Mouse (Mus musculus): ENCODE results near the gene Hormad1.
"Not testable (repeated sequence)": the region's sequence is repeated elsewhere in the genome, so short reads cannot be mapped to it uniquely, and the experiment has no call there.

The Hormad1 gene

DNA sequence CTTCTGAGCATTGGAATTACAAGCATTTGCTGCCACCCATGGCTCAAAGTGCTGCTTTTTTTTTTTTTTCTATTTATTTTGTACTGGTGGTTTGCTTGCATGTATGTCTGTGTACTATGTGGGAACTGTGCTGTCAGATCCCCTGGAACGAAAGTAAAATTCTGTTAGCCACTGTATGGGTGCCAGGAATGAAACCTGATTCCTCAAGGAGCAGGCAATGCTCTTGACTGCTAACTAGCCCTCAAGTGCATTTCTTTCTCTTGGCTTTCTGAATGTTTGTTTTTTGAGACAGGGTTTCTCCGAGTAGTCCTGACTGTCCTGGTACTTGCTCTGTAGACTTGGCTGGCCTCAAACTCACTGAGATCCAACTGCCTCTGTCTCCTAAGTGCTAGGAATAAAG, 2.3 kb downstream of the Hormad1 start:
- no peak for DNase-seq (ENCODE audit: low spot score in 2 of 2)

DNA sequence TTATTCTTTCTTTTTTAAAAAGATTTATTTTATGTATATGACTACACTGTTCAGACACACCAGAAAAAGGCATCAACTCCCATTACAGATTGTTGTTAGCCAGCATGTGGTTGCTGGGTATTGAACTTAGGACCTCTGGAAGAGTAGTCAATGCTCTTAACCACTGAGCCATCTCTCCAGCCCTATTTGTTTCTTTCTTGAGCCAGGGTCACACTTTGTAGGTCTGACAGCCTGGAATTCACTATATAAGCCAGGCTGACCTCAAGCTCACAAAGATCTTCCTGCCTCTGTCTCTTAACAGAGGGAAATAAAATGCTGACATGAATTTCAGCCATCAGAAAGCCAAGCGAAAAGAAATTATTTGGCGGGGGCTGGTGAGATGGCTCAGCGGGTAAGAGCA, 10.1 kb downstream of the Hormad1 start:
- DNase-seq (ENCODE audit: low spot score in 2 of 2): no peak

DNA sequence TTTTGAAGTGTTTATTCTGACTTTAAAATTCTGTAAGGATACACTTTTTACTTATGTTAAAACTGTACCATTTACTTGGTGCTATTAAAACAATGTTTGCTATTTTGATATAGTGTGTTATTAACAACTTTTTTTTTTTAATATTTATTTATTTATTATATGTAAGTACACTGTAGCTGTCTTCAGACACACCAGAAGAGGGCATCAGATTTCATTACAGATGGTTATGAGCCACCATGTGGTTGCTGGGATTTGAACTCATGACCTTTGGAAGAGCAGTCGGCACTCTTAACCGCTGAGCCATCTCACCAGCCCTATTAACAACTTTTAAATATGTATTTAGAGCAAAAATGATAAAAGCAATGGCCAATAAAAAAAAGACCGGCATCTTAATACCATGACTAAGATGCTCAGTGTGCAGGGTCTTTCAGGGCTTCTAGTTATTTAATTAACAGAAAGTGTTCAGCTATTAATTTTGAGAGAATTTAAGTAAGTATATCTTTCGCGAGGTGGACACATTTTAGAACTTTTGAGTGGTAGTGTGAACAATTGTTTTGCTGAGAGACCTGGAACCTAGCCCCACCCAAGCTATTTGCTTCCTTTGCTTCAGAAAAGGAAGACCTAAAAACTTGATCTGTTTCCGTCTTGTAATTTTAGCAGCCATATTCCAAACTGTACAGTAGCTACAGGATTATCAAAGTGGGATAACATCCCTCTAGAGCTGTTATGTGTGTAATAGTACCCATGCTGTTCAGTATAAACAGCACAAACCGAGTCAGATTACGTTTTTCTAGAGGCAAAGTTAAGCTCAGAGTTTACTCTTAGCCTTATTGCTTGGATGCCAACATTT, 28.5 kb downstream of the Hormad1 start:
- no peak for DNase-seq (ENCODE audit: low spot score in 2 of 2)

DNA sequence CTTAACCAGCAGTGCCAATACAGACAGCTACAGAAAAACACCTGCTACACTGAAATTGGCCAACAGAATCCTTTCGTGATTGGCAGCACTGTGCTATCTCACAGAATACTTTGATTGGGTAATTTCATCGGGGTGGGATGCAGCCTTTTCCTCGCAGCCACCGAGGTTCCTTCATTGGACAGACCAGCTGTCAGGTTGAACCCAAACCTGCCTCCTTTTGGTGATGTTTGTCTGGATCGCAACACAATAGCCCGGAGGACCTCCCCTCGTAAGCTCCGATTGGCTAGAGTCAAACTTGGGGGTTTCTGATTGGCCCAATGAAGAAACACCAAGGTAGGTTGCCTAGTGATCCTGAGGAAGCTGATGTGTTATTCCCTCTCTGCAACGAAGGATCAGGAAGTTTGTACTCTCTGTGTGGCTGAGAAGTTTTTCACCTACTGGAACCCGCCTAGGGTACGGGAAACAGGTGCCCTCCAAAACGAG, 29.2 kb downstream of the Hormad1 start, which contains the start of gene Golph3l:
Gene Golph3l (plus strand): TSS at position 331 of the 483 bp plus-strand sequence.
- DNase-seq (ENCODE audit: low spot score in 2 of 2): peak; percentile 90 to 92

DNA sequence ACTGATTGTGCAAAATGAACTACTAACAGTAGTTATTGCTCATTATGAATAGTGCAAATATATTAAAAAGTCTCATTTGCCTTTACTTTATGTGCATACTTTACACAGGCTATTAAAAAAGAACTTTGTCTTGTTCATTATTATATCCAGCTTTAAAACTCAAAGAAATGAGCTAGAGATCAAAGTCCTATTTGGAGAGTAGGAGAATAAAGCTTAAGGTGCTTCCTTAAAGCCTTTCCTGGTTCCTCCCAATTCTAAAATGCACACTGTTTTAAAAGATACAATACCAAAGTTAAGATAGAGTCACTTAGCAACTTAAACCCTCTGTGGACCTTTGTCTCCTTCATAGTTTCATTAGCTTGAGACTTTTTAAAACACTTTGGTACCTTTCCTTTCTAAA, 39.3 kb downstream of the Hormad1 start:
- no peak for DNase-seq (ENCODE audit: low spot score in 2 of 2)

DNA sequence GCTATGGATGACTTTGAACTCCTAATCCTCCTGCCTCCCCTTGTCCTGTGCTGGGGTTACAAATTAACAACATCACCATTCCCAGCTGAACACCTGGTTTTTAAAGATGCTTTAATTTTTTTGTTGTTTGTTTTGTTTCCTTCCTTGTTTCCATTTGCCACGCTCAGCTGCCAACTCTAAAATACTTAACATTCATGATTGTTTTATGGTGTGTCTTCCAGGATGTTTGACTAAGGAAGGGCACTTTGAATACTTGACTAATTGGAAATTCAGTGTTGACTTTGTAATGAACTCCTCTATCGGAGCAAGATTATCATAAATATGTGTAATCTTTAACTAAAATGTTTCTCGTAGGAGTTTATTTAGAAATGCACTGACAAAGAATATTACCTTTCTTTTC, 41.8 kb downstream of the Hormad1 start:
- DNase-seq (ENCODE audit: low spot score in 2 of 2): no peak

DNA sequence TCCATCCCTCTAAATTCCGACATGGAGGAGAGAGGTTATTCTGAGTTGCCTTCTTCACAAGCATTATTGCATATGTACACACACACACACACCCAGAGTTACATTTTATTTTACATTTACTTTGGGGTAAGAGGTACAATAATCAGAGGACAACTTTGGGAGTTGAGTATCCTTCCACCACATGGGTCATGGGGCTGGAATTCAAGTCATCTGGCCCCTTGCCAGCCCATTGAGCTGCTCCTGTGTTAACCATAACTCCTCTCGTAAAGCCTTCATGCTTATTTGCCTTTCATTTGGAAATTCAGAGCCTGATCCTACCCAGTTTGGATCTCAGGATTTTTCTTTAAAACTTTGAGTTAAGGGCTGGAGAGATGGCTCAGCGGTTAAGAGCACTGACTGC, 46.6 kb downstream of the Hormad1 start:
- no peak for DNase-seq (ENCODE audit: low spot score in 2 of 2)

DNA sequence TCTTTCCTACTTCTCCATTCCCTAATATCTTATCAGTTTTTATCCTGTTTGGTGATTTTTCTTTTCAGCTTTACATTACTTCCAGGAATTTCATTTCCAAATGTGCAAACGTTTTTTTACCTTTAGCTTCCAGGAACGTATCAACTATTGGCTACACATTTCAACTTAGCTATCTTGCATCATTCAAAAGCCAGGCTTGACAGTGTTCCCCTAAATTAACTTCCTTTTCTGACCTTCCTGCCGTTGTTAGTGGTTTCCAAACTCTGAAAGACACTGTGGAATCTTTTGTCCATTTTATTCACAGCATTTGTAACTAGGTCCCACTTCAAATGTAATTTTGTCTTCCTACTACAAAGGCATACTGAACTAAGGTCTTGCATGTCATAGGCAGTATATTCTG, 49.7 kb downstream of the Hormad1 start:
- DNase-seq (ENCODE audit: low spot score in 2 of 2): no peak

DNA sequence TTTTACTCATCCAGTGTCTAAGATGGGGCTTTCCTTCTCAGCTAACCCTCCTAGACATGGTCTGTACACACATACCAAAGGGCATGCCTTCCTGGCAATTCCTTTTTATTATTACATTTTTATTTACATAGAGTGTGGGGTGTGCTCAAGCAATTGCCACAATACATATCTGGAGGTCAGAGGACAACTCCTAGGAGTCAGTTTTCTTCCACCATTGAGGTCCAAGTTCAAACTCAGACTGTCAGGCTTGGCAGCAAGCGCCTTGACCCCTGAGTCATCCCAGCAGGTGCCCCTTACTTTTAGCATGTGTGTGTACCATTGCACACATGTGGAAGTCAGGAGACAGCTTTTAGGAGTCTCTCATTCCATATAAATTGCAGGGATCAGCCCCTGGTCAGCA, 54.5 kb downstream of the Hormad1 start:
- no peak for DNase-seq (ENCODE audit: low spot score in 2 of 2)

DNA sequence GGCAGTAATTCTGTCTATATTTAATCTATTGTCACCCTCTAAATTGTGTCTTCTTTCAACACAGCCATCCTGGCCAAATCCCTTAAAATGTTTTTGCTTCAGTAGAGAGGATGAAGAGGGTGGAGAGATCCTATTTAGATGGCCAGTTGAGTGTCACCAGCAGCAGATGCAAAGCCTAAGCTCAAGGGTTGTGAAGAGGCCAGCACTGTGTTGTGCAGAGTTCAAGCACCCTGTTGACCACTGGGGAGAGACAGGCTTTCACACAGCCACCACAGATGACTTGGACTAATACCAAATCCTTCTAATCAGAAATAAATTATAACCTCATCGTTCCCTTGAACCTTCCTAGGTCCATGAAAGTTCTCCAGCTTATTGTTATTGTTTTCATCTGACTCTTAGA, 59.0 kb downstream of the Hormad1 start:
- DNase-seq (ENCODE audit: low spot score in 2 of 2): no peak

DNA sequence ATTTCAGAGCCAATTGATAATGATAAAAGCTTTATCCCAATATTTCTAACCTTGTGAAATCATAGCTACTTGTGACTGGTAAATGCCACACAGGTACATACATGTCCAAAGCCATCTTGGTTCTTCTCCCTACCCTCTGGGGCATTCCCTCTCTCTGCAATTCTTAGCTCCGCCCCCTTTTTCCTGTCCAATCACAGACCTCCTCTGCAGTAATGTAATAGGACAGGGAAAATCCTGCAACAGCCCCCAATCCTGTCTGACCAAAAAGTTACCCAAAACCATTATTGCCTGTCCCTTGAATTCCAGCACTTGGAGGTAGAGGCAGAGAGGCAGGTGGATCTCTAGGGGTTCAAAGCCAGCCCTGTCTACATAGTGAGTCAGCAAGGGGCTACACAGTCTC, 61.8 kb downstream of the Hormad1 start:
- DNase-seq (ENCODE audit: low spot score in 2 of 2): no peak

DNA sequence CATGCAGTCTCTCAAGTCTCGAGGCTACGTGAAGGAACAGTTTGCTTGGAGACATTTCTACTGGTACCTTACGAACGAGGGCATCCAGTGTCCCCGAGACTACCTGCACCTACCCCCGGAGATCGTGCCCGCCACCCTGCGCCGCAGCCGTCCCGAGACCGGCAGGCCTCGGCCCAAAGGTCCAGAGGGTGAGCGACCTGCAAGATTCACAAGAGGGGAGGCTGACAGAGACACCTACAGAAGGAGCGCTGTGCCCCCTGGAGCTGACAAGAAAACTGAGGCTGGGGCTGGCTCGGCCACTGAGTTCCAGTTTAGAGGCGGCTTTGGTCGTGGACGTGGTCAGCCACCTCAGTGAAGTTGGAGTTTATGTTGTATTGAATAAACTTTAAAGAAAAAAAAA, 62.9 kb downstream of the Hormad1 start:
- DNase-seq (ENCODE audit: low spot score in 2 of 2): not testable (repeated sequence)

DNA sequence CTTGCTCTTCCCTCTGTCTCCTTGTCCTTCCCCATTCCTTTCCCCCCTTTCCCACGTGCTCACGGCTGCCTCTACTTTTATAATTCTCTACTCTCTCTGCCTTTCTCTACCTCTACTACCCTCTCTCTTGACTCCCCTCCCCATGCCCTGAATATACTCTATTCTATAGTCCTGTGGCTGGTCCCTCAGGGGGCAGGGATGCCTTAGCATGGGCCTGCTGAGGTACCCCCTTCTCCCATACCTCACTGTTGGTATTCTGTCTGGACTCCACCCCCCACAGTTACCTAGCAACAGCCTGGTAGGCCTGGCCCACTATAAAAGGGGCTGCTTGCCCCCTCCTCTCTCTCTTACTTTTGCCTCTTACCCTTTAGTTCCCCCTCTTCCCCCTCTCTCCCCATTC, 64.1 kb downstream of the Hormad1 start:
- no peak for DNase-seq (ENCODE audit: low spot score in 2 of 2)

DNA sequence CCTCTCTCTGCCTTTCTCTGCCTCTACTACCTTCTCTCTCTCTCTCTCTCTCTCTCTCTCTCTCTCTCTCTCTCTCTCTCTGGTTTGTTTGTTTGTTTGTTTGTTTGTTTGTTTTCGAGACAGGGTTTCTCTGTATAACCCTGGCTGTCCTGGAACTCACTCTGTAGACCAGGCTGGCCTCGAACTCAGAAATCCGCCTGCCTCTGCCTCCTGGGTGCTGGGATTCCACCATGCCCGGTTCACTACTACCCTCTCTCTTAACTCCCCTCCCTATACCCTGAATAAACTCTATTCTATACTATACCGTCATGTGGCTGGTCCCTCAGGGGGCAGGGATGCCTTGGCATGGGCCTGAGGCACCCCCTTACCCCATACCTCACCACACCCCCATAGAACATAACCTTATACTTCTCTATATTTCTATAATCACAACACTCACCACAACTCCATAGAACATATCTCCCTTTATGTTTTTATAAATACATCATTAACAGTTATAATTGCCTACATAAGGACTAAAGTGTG, 64.6 kb downstream of the Hormad1 start:
- not testable (repeated sequence) for DNase-seq (ENCODE audit: low spot score in 2 of 2)

DNA sequence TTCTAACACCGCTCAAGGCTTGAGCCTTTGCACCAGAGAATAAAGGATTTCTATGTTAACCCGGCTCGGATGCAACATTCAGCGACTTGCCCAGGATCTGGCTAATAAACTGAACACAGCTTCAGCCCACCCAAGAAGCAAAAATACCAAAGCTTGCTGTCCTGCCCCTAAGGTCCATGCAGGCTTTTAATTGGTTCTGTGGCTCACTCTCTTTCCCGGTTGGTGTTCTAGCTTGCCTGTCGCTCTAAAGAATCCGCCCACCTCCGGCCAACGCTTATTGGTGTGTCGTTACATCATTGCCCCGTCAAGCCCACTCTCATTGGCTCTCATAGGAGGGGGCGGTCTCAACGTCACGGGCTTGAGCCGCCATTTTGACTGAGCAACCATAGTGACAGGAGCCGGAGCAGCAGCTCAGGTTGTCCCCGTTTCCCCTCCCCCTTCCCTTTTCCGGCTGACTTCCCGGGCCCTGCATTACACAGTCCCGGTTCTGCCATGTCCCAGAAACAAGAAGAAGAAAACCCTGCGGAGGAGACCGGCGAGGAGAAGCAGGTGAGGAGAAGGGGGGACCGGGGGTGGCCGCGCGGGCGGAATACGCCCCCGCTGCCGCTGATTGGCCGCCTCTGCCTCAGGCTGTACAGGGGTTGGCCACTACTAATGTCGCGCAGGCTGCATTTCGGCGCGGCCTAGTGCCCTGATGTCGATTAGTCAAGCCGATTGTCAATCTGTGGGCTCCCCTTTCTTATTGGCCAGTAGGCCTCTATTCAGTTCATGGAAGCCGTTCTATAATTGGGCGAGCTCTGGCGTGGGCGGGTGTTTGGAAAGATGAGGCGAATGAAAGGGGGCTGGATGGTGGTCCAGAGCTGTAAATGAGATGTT, 65.4 kb downstream of the Hormad1 start, which contains the start of gene Ensa:
Gene Ensa (plus strand): TSS at position 366 of the 876 bp plus-strand sequence.
- DNase-seq (ENCODE audit: low spot score in 2 of 2): peak; percentile 98

DNA sequence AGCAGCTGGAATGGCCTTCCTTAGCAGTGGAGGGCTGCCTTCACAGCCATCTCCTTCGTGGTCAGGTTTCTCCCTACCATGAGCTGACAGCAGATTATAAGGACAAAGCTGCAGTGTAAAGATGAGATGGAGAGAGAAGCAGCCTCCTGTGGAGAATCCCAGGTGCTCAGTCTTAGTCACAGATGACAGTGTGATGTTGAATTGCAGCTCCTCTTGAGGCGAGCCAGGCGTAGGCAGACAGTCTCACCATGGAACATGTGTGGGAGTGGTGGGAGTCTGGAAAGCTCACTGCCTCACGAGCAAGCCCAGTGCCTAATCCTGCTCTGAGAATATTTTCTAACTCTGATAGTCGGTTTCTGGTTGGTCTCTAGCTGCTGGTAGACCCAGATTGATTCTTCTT, 68.3 kb downstream of the Hormad1 start:
- no peak for DNase-seq (ENCODE audit: low spot score in 2 of 2)

DNA sequence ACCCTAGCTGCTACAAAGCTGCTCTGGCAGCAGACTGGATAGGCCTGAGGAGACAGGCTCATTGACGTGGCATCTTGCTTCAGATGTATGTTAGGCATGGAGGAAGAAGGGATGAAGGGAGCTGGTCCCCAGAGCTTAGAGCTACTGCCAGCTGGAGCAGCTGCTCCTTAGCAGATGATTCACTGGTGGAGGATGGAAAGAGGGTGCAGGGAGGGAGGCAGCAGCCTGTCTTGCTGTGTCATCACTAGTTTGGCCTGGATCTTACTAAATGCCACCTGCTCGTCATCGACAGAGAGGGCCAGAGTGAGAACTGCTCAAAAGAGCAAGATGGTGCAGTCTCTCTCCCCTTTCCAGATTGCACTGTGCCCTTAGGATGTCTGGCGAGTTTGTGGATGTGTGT, 70.3 kb downstream of the Hormad1 start:
- DNase-seq (ENCODE audit: low spot score in 2 of 2): no peak

DNA sequence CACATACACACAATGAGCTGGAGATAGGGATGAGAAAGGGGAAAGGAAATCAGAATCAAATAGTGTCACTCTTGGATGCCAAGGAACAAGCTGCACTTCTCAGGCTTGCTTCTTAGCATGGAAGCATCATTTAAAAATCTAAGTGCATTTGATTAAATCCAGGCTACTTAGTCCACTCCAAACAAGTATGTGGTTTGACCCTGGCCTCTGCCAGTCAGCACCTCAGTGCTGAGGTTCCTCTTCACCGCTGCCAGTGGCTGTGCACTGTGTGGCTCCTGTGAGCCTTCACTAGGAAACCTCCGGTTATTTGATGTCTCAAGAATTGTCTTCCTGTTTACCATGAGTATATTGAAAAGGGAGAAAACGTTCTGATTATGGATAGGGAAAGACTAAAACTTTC, 71.4 kb downstream of the Hormad1 start:
- no peak for DNase-seq (ENCODE audit: low spot score in 2 of 2)

DNA sequence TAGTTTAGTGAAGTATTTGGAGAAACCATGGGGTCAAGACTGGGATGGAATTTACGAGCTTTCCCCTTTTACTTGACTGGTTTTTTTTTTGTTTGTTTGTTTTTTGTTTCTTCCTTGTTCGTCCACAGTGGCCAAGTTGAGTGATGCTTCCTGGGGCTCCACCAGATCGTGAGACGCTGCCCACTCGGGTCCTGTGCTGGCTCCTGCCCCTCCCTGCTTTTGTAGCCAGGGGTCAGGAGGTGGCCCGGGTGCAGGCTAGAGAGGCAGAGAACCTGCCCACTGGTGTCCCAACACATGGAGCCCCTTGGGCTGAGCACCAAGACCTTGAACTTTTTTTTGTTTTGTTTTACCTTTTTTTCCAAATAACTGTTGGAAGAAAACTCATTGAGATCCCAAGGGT, 71.8 kb downstream of the Hormad1 start:
- DNase-seq (ENCODE audit: low spot score in 2 of 2): no peak

DNA sequence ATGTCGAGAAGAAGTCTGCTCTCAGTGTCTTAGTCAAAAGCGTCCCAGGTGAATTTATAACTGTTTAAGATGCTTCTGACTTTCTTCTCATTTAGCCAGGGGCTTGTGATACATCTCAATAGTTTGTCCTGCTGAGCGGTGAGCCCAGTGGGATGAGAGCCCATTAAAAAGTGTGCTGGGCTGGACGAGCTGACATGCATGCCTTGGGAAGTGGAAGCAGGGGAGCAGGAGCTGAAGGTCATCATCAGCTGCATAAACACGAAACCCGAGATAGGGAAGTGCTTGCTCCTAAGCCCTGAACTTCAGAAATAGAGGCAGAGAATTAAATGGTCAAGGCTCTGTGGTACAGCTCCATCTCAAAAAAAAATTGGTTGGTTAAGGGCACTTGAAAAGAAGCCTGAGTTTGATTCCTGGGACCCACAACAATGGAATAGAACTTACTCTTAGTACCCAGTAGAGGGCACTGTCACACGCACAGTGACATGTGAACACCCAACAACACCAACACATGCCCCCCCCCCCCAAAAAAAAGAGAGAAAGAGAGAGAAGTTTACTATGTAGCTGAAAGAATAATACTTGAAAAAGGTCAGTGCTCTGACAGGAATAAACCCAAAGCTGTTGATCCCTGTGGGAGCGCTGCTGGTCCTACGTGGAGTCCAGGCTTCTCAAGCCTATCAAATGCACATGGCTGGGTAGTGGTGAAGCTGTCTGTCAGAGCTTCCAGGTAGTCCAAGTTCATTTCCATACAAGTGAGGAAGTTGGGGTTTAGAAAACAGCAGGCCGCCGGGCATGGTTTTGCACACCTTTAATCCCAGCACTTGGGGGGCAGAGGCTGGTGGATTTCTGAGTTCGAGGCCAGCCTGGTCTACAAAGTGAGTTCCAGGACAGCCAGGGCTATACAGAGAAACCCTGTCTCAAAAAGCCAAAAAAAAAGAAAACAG, 73.4 kb downstream of the Hormad1 start:
- DNase-seq (ENCODE audit: low spot score in 2 of 2): peak in 1 of 2 experiments; percentile 10

DNA sequence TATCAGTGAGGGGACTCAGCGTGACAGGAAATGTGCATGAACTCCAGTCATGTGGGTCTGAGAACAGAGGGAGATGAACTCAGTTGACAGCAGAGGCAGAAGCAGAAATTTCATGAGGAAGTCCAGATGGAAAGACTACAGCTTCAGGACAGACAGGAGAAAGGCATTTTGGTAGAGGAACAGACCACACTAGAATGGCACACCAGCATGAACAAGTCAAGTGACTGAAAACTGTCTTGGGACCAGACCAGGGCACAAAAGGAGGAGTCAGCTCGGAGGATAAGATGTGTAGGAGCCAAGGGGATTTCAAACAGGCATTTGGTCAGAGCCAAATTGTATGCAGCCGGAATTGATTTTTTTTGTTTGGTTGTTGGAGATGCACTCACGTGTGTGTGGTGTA, 76.2 kb downstream of the Hormad1 start:
- no peak for DNase-seq (ENCODE audit: low spot score in 2 of 2)

All from natural killer cell, adult 2 months (primary cell).